Mouse (Mus musculus): ENCODE results near the gene Olfr119. TPM values are rescaled to one million over a fixed set of nuclear protein-coding genes. Genes with fewer than 3 reads are reported as not detected.
"Not testable (repeated sequence)": the region's sequence is repeated elsewhere in the genome, so short reads cannot be mapped to it uniquely, and the experiment has no call there.

Olfr119 gene
- polyA plus RNA-seq (2012; ENCODE audit: insufficient read depth, low replicate concordance), result not detected in 2 replicates

GRCm38 (mm10) chr17:37696264-37696663 is at the start of gene Olfr119:
Gene Olfr119, plus strand, starts transcription at chr17:37696564.
- not testable (repeated sequence) for H3K27me3 ChIP-seq (replicated peaks); H3K4me3 ChIP-seq (replicated peaks); H3K4me1 ChIP-seq; H3K9me3 ChIP-seq; H3K36me3 ChIP-seq (replicated peaks; ENCODE audit: low read length)

- no peaks in the 10 kb centered on the region for H3K27me3 ChIP-seq (replicated peaks)
- H3K36me3 ChIP-seq (replicated peaks; ENCODE audit: low read length), result no peaks in the 10 kb centered on the region
- no peaks in the 10 kb centered on the region for H3K9me3 ChIP-seq
- H3K4me3 ChIP-seq (replicated peaks), result no peak within 1 kb of the TSS
- TF ChIP-seq GATA1 (IDR thresholded peaks at IDR 0.05; ENCODE audit: borderline replicate concordance, low read length), result no peak
- TF ChIP-seq FLI1 (IDR thresholded peaks at IDR 0.05; ENCODE audit: low read length), result no peak
- no peaks in the 10 kb centered on the region for H3K4me1 ChIP-seq
Observed at GRCm38 (mm10) chr17:37663682-37664081, 32.7 kb upstream of the Olfr119 start, which contains the start of gene Olfr117. Gene Olfr117, minus strand, starts transcription at chr17:37663782.

GRCm38 (mm10) chr17:37666688-37667087 is 29.7 kb upstream of the Olfr119 start, which contains the start of gene Olfr118:
Gene Olfr118, plus strand, starts transcription at chr17:37666988.
- no peaks in the 10 kb centered on the region for H3K27me3 ChIP-seq (replicated peaks)
- H3K4me3 ChIP-seq (replicated peaks), result no peak within 1 kb of the TSS
- no peaks in the 10 kb centered on the region for H3K4me1 ChIP-seq
- TF ChIP-seq GATA1 (IDR thresholded peaks at IDR 0.05; ENCODE audit: borderline replicate concordance, low read length), result no peak
- no peak for TF ChIP-seq FLI1 (IDR thresholded peaks at IDR 0.05; ENCODE audit: low read length)
- no peaks in the 10 kb centered on the region for H3K9me3 ChIP-seq
- H3K36me3 ChIP-seq (replicated peaks; ENCODE audit: low read length), result no peaks in the 10 kb centered on the region

- no peaks in the 10 kb centered on the region for H3K4me1 ChIP-seq
- H3K4me3 ChIP-seq (replicated peaks), result no peak within 1 kb of the TSS
- TF ChIP-seq FLI1 (IDR thresholded peaks at IDR 0.05; ENCODE audit: low read length), result no peak
- no peak for TF ChIP-seq GATA1 (IDR thresholded peaks at IDR 0.05; ENCODE audit: borderline replicate concordance, low read length)
- H3K27me3 ChIP-seq (replicated peaks), result no peaks in the 10 kb centered on the region
- H3K36me3 ChIP-seq (replicated peaks; ENCODE audit: low read length), result no peaks in the 10 kb centered on the region
- no peaks in the 10 kb centered on the region for H3K9me3 ChIP-seq
Observed at GRCm38 (mm10) chr17:37721508-37721907, 25.1 kb downstream of the Olfr119 start, which contains the start of gene Olfr120. Gene Olfr120, plus strand, starts transcription at chr17:37721808.

- Histone ChIP-seq H3K4me3 (replicated peaks) (no peak overlapping the region), H3K27me3 (replicated peaks) (no peaks in the 10 kb centered on the region), H3K4me1 (no peaks in the 10 kb centered on the region), H3K9me3 (no peaks in the 10 kb centered on the region), H3K36me3 (replicated peaks; ENCODE audit: low read length) (no peaks in the 10 kb centered on the region)
- TF ChIP-seq FLI1 (IDR thresholded peaks at IDR 0.05; ENCODE audit: low read length) (no peak), GATA1 (IDR thresholded peaks at IDR 0.05; ENCODE audit: borderline replicate concordance, low read length) (no peak)
Observed at GRCm38 (mm10) chr17:37738070-37738469, 41.7 kb downstream of the Olfr119 start.

Other genes starting within 250 kb of the Olfr119 start
- gene Olfr109, start 237.6 kb upstream of the Olfr119 start, polyA plus RNA-seq (2012; ENCODE audit: insufficient read depth, low replicate concordance), result not detected in 2 replicates
- gene H2-M2, start 213.0 kb upstream of the Olfr119 start, polyA plus RNA-seq (2012; ENCODE audit: insufficient read depth, low replicate concordance), result 0.08 TPM in 1 of 2 replicates, not detected in the other
- not detected in 2 replicates for gene Olfr110, start 204.1 kb upstream of the Olfr119 start, polyA plus RNA-seq (2012; ENCODE audit: insufficient read depth, low replicate concordance)
- not detected in 2 replicates for gene Olfr111, start 188.5 kb upstream of the Olfr119 start, polyA plus RNA-seq (2012; ENCODE audit: insufficient read depth, low replicate concordance)
- gene Olfr112, start 127.1 kb upstream of the Olfr119 start, polyA plus RNA-seq (2012; ENCODE audit: insufficient read depth, low replicate concordance), result not detected in 2 replicates
- not detected in 2 replicates for gene Olfr113, start 118.9 kb upstream of the Olfr119 start, polyA plus RNA-seq (2012; ENCODE audit: insufficient read depth, low replicate concordance)
- gene Olfr114, start 103.8 kb upstream of the Olfr119 start, polyA plus RNA-seq (2012; ENCODE audit: insufficient read depth, low replicate concordance), result not detected in 2 replicates
- not detected in 2 replicates for gene Olfr115, start 69.5 kb upstream of the Olfr119 start, polyA plus RNA-seq (2012; ENCODE audit: insufficient read depth, low replicate concordance)
- not detected in 2 replicates for gene Olfr116, start 69.4 kb upstream of the Olfr119 start, polyA plus RNA-seq (2012; ENCODE audit: insufficient read depth, low replicate concordance)
- gene Olfr117, start 32.8 kb upstream of the Olfr119 start, polyA plus RNA-seq (2012; ENCODE audit: insufficient read depth, low replicate concordance), result not detected in 2 replicates
- gene Olfr118, start 29.6 kb upstream of the Olfr119 start, polyA plus RNA-seq (2012; ENCODE audit: insufficient read depth, low replicate concordance), result not detected in 2 replicates
- not detected in 2 replicates for gene Olfr120, start 25.2 kb downstream of the Olfr119 start, polyA plus RNA-seq (2012; ENCODE audit: insufficient read depth, low replicate concordance)
- gene Olfr121, start 52.3 kb downstream of the Olfr119 start, polyA plus RNA-seq (2012; ENCODE audit: insufficient read depth, low replicate concordance), result not detected in 2 replicates
- not detected in 2 replicates for gene Olfr122, start 72.0 kb downstream of the Olfr119 start, polyA plus RNA-seq (2012; ENCODE audit: insufficient read depth, low replicate concordance)
- not detected in 2 replicates for gene Olfr123, start 97.0 kb downstream of the Olfr119 start, polyA plus RNA-seq (2012; ENCODE audit: insufficient read depth, low replicate concordance)
- gene Olfr124, start 103.3 kb downstream of the Olfr119 start, polyA plus RNA-seq (2012; ENCODE audit: insufficient read depth, low replicate concordance), result not detected in 2 replicates
- gene Olfr125, start 136.4 kb downstream of the Olfr119 start, polyA plus RNA-seq (2012; ENCODE audit: insufficient read depth, low replicate concordance), result not detected in 2 replicates
- not detected in 2 replicates for gene Olfr126, start 150.9 kb downstream of the Olfr119 start, polyA plus RNA-seq (2012; ENCODE audit: insufficient read depth, low replicate concordance)
- gene Olfr127, start 203.9 kb downstream of the Olfr119 start, polyA plus RNA-seq (2012; ENCODE audit: insufficient read depth, low replicate concordance), result not detected in 2 replicates
- gene Olfr128, start 224.0 kb downstream of the Olfr119 start, polyA plus RNA-seq (2012; ENCODE audit: insufficient read depth, low replicate concordance), result not detected in 2 replicates